Mouse (Mus musculus) hindbrain, embryonic 16.5 days (tissue): ENCODE measurements around the gene Cdk2ap2. TPM values are rescaled to one million over a fixed set of nuclear protein-coding genes. Genes with fewer than 3 reads are reported as not detected.
A peak's percentile ranks its signal among the peaks of the same experiment; 100 is the strongest.
"Not testable (repeated sequence)": the region's sequence is repeated elsewhere in the genome, so short reads cannot be mapped to it uniquely, and the experiment has no call there.

ENCODE experiments used
- ATAC-seq: fragments of 200-750 bp; cut with Nextera tagmentation; 2 replicates; pipeline ENCODE4 v1.8.0; 2017; ENCODE audit warnings: moderate TSS enrichment, moderate library complexity
- H3K27ac ChIP-seq: fragments of 300-500 bp; sonication (generic); 2 replicates; pipeline ENCODE4 v1.5.1; 2014; ENCODE audit warnings: low read depth, mild to moderate bottlenecking, control low read depth, low read length, moderate library complexity
- H3K27me3 ChIP-seq: fragments of 300-500 bp; sonication (generic); replicated peaks from 2 replicates; pipeline ENCODE4 v1.6.1; 2014; ENCODE audit warnings: low read length; ENCODE audit not compliant: control insufficient read depth, insufficient read depth
- H3K36me3 ChIP-seq: fragments of 300-500 bp; sonication (generic); 2 replicates; pipeline ENCODE4 v1.6.1; 2014; ENCODE audit warnings: mild to moderate bottlenecking, low read length, moderate library complexity, mixed read lengths; ENCODE audit not compliant: control insufficient read depth, insufficient read depth
- H3K4me1 ChIP-seq: fragments of 300-500 bp; sonication (generic); 2 replicates; pipeline ENCODE4 v1.6.1; 2014; ENCODE audit warnings: low read depth, low read length; ENCODE audit not compliant: control insufficient read depth, insufficient read depth
- H3K4me2 ChIP-seq: fragments of 300-500 bp; sonication (generic); 2 replicates; pipeline ENCODE4 v1.6.1; 2014; ENCODE audit warnings: mild to moderate bottlenecking, low read length, control low read depth, moderate library complexity
- H3K4me3 ChIP-seq: fragments of 300-500 bp; sonication (generic); 2 replicates; pipeline ENCODE4 v1.5.1; 2014; ENCODE audit warnings: mild to moderate bottlenecking, low read length, control low read depth, moderate library complexity
- H3K9ac ChIP-seq: fragments of 300-500 bp; sonication (generic); 2 replicates; pipeline ENCODE4 v1.6.1; 2014; ENCODE audit warnings: low read depth, mild to moderate bottlenecking, control low read depth, low read length, moderate library complexity
- H3K9me3 ChIP-seq: fragments of 300-500 bp; sonication (generic); 2 replicates; pipeline ENCODE4 v1.6.1; 2014; ENCODE audit warnings: mild to moderate bottlenecking, low read length, moderate library complexity; ENCODE audit not compliant: control insufficient read depth
- WGBS: fragments of 180-500 bp; shearing (Covaris S2); extraction: QIAGEN DNeasy Blood & Tissue Kit; methylation state at CpG from one replicate; pipeline ENCODE4 v1.1.7; 2014; 5-methylcytosine and 5-hydroxymethylcytosine counted together
- polyA plus RNA-seq: library from polyadenylated mRNA; unstranded; fragments of >200 nt; fragmentation: Nextera tagmentation; extraction: Ambion mirVana; gene quantifications from 2 replicates; pipeline ENCODE4 v1.2.1, GENCODE M21; 2015

The Cdk2ap2 gene
- polyA plus RNA-seq, 1 experiment from 2014 or later: 86.4 TPM

DNA sequence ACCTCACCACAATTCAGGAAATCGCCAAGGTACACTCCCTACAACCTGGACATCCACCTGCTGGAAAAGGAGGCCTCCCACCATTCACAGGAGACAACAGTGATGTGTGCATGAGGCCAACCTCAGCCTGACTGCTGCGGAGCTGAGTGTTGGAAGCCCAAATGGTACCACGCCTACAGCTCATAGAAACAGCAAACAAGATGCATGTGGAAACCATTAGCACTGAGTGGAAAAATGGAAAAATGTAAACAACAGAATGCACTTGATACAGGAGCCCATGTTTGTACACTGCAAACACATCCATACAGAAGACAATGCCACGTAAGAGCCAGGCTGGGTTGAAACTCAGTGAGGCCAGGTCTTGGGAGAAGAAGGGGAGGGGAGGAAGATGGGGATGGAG is 27.4 kb downstream of the Cdk2ap2 start:
- Histone ChIP-seq H3K9ac (no peak overlapping the region), H3K4me2 (no peak overlapping the region), H3K36me3 (peaks cover 8% of the 10 kb centered on the region), H3K4me1 (peaks cover 19% of the 10 kb centered on the region), H3K27me3 (no peaks in the 10 kb centered on the region), H3K9me3 (no peaks in the 10 kb centered on the region), H3K27ac (no peak overlapping the region), H3K4me3 (no peak overlapping the region)
- no peak for ATAC-seq
- 85% methylated on average over 4 of the region's 4 CpGs for WGBS

DNA sequence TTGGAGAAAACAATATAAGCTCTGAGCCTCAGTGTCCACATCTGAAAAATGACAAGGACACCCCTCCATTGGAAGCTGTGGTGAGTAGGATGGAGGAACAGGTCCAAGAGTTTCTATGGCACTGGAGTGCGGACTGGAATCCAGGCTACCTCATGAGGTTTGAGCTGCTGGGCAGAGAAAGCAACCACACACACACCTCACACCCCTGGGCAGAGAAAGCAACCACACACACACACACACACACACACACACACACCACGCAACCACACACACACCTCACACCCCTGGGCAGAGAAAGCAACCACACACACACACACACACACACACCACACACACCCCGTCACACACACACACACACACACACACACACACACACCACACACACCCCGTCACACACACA is 28.3 kb downstream of the Cdk2ap2 start:
- not testable (repeated sequence) for H3K27me3 ChIP-seq, H3K9me3 ChIP-seq
- peaks cover 15% of the 10 kb centered on the region for H3K36me3 ChIP-seq
- 21% methylated on average over 2 of the region's 4 CpGs for WGBS
- peak overlapping the region; percentile 93 for H3K9ac ChIP-seq
- peak; percentile 31 for ATAC-seq
- peaks cover 16% of the 10 kb centered on the region for H3K4me1 ChIP-seq
- peak overlapping the region; percentile 54 for H3K27ac ChIP-seq
- peak overlapping the region; percentile 67 for H3K4me2 ChIP-seq
- peak overlapping the region; percentile 85 for H3K4me3 ChIP-seq

DNA sequence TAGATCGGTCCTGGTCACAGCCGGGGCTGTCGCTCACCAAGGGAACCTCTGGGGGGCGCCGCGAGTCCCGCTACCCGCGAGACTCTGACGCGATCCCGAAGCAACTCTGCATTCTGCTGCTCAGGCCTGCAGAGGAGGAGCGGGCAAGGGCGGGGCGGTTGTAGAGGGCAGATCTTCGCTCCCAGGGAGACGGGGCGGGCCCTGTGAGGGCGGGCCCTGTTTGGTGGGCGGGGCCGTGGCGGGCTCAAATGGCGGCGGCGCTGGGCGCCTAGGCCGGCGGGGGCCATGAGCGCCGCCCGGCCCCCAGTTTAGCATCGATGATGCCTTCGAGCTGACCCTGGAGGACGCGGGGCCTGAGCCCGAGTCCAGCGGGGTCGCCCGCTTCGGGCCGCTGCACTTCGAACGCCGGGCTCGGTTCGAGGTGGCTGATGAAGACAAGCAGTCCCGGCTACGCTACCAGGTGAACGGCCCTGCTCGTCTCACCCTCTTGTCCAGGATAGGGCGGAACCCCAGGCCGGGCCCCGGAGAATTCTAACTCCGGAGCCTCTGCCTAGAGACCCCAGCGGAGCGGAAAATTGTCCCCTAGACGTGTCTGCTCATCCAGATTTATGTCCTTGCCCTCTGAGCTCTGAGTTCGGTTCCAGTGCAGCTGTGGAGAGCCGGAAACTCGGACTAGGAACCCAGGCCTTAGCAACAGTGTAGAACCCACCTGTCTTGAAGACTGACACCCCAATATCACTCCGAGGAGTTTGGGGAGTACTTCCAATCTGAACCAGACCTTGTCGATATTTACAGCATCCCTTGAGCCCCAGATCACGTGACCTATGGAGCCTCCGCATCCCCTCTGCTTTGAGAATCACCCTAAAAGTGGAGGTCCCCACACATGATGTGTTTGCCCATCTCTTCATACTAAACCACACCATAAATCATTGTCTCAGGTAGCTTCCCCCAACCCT is 29.0 kb downstream of the Cdk2ap2 start, which contains the start of gene Aip:
Gene Aip (minus strand): TSS at position 118 of the 956 bp plus-strand sequence.
- peak within 1 kb of the TSS; percentile 85 for H3K4me3 ChIP-seq
- H3K9ac ChIP-seq: peak within 1 kb of the TSS; percentile 93
- peak; percentile 93 for ATAC-seq
- H3K27ac ChIP-seq: peak within 1 kb of the TSS; percentile 77
- H3K4me1 ChIP-seq: peaks cover 9% of the 10 kb centered on the region
- H3K36me3 ChIP-seq: peaks cover 17% of the 10 kb centered on the region
- H3K4me2 ChIP-seq: peak within 1 kb of the TSS; percentile 67
- H3K27me3 ChIP-seq: no peaks in the 10 kb centered on the region
- WGBS: under 1% methylated on average over 49 of the region's 64 CpGs
- no peaks in the 10 kb centered on the region for H3K9me3 ChIP-seq

DNA sequence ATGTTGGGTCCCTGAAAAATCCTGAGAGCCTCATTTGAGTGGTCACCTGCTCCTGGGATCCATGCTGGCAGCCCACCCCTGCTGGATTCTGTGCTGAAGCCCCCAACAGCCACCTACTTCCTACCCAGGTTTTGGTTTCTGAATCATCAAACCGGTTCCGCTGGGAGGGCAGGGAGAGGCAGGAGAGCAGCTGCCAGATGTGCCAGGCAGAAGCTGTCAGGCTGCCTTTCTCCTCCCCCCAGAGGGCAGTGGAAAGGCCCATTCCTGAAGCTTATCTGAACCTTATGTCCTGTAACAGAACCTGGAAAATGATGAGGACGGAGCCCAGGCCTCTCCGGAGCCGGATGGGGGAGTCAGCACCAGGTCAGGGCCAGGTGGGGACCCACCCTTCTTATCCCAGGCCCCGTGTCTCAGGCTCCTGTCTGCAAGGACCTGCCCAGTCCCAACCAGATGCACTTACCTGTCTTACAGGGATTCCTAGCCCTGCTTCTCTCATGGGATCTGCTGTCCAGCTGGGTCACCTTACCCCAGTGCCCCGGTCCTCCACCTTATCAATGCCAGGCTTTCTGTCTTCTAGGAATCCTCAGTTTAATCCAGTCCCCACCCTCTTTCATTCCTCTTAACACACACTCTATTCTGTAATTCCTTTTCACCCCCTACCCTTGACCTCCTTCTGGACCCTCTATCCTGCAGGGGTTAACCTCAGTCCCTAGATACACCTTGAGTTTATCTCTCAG is 29.9 kb downstream of the Cdk2ap2 start:
- peaks cover 24% of the 10 kb centered on the region for H3K36me3 ChIP-seq
- no peaks in the 10 kb centered on the region for H3K27me3 ChIP-seq
- peak overlapping the region; percentile 93 for H3K9ac ChIP-seq
- 70% methylated on average over 7 of the region's 7 CpGs for WGBS
- peaks cover 9% of the 10 kb centered on the region for H3K4me1 ChIP-seq
- H3K27ac ChIP-seq: no peak overlapping the region
- H3K9me3 ChIP-seq: no peaks in the 10 kb centered on the region
- no peak for ATAC-seq
- H3K4me2 ChIP-seq: peak overlapping the region; percentile 67
- H3K4me3 ChIP-seq: peak overlapping the region; percentile 85

DNA sequence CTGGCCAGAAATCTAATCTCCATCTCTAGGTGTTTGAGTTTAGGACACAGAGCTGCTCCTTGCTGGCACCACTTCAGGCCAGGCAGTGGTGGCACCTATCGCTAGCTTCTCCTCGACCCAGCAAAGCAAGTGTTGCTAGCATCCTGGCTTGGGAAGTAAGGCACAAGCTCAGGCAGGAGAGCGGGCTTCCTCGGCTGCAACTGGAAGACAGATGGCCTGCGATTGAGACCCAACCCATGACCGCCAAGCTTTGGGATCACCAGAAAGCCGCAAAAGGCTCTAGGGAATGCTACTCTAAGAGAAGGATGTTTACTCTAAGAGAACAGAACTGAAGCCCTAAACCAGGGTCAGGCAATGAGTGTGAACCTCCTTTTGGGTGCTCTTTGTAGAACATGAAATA is 32.5 kb downstream of the Cdk2ap2 start:
- peaks cover 31% of the 10 kb centered on the region for H3K36me3 ChIP-seq
- WGBS: 95% methylated on average over 7 of the region's 7 CpGs

DNA sequence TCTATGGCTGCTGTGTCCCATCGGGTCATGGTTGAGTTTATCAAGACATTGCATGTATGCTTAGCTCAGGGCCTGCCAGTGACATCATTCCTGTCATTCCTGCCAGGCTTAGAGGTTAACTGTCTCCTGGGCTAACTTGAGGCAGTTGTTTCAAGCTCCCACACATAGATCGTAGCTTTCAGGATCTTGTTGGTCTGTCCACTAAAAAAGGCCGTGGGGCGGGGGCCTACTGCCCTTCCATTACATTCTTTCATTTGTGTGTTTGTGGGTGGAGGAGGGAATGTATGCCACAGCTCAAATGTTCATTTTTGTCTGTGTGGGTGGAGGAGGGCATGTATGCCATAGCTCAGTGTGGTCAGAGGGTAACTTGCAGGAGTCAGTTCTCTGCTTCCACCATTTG is 33.1 kb downstream of the Cdk2ap2 start:
- no peaks in the 10 kb centered on the region for H3K9me3 ChIP-seq
- peaks cover 9% of the 10 kb centered on the region for H3K4me1 ChIP-seq
- no peak overlapping the region for H3K9ac ChIP-seq
- ATAC-seq: no peak
- H3K27ac ChIP-seq: no peak overlapping the region
- H3K27me3 ChIP-seq: no peaks in the 10 kb centered on the region
- 93% methylated on average over 4 of the region's 4 CpGs for WGBS
- H3K4me3 ChIP-seq: no peak overlapping the region
- H3K36me3 ChIP-seq: peaks cover 31% of the 10 kb centered on the region
- no peak overlapping the region for H3K4me2 ChIP-seq

More for the DNA sequence above, 32.5 kb downstream of the Cdk2ap2 start:
- H3K9me3 ChIP-seq: no peaks in the 10 kb centered on the region
- H3K9ac ChIP-seq: no peak overlapping the region
- no peak for ATAC-seq
- no peak overlapping the region for H3K4me2 ChIP-seq
- peaks cover 9% of the 10 kb centered on the region for H3K4me1 ChIP-seq
- no peaks in the 10 kb centered on the region for H3K27me3 ChIP-seq
- no peak overlapping the region for H3K4me3 ChIP-seq
- no peak overlapping the region for H3K27ac ChIP-seq

DNA sequence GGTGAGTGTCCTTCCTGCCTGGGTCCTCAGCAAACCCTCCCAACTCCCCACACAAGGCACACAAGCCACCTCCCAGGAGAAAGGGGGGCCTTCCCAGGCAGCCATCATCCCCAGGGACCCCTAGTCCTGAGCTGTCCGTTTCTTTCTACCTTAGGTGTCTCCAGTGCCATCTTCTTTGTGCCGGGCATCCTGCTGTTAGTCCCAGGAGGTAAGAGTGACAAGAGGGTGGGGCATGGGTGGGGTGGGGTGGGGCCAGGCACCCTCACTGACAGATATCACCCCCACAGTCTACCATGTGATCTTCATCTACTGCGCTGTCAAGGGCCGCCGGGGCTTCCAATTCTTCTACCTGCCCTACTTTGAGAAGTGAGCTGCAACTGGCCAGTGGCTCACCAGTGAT is 34.1 kb downstream of the Cdk2ap2 start:
- Histone ChIP-seq H3K9ac (no peak overlapping the region), H3K27ac (no peak overlapping the region), H3K4me3 (no peak overlapping the region), H3K4me1 (peaks cover 9% of the 10 kb centered on the region), H3K27me3 (no peaks in the 10 kb centered on the region), H3K36me3 (peaks cover 31% of the 10 kb centered on the region), H3K9me3 (no peaks in the 10 kb centered on the region), H3K4me2 (no peak overlapping the region)
- no peak for ATAC-seq
- WGBS: 94% methylated on average over 5 of the region's 5 CpGs

DNA sequence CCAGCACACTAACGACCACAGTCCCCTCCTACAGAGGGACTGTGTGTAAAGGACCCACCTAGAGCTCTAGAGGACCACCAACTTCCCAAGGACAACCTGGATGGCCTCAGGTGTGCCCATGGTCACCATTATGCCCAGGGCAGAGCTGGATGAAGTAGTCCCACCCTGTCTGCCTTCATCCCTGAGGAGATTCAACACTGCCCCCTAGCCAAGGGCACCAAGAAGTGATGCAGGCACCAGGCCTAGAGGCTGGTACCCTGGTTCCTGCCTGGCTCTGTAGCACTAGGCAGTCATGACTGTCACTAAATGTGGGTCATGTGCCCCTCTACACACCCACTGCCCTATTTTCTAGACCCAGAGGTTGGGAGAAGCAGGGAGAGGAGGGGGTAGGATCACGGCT is 34.8 kb downstream of the Cdk2ap2 start:
- no peak overlapping the region for H3K4me2 ChIP-seq
- H3K9ac ChIP-seq: no peak overlapping the region
- H3K27me3 ChIP-seq: no peaks in the 10 kb centered on the region
- H3K4me3 ChIP-seq: no peak overlapping the region
- 80% methylated on average over 2 of the region's 2 CpGs for WGBS
- no peaks in the 10 kb centered on the region for H3K9me3 ChIP-seq
- H3K27ac ChIP-seq: no peak overlapping the region
- peaks cover 7% of the 10 kb centered on the region for H3K4me1 ChIP-seq
- H3K36me3 ChIP-seq: peaks cover 31% of the 10 kb centered on the region
- no peak; the same call in 1 of the 2 replicates for ATAC-seq

DNA sequence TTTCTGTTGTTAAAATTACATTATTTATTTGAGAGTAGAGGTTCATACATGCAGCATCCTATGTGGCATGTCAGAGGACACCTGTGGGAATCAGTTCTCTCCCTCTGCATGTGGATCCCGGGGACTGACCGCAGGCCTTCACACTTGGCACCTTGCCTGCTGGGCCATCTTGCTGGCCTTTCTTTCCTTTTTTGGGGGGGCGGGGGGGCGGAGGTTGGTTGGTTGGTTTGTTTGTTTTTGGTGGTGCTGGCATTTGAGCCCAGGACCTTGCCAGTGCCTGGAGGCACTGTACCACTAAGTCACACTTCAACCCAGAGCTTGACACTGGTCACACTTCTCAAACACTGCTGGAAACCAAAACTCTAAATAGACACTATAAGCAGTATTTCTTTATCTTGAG is 37.4 kb downstream of the Cdk2ap2 start:
- WGBS: 88% methylated on average over 4 of the region's 4 CpGs
- no peak overlapping the region for H3K4me2 ChIP-seq
- peaks cover 24% of the 10 kb centered on the region for H3K36me3 ChIP-seq
- H3K9me3 ChIP-seq: no peaks in the 10 kb centered on the region
- H3K9ac ChIP-seq: no peak overlapping the region
- ATAC-seq: no peak
- H3K4me1 ChIP-seq: no peaks in the 10 kb centered on the region; the same call in 1 of the 2 replicates
- H3K27ac ChIP-seq: no peak overlapping the region
- no peaks in the 10 kb centered on the region for H3K27me3 ChIP-seq
- H3K4me3 ChIP-seq: no peak overlapping the region
